ENCODE assay signal across 26 mouse cellular contexts in genomic region chr8:105209153-105210110, GRCm38 (mm10). TPM values are rescaled to one million over a fixed set of nuclear protein-coding genes. Genes with fewer than 3 reads are reported as not detected.
DNase-seq lines count a peak whose midpoint lies in the region; ATAC-seq and TF ChIP-seq lines count a peak whose summit lies in the region.
"Had no signal": no experiment of that assay in that cellular context is flagged by ENCODE, and none has a peak within 500 bp of the region (broad histone marks: within the 10 kb centered on the region; RNA-seq: fewer than 3 reads in every experiment).

No protein-coding gene starts in this region.

- peaks cover 29% of the 10 kb centered on the region for H3K36me3 ChIP-seq in heart, embryonic 12.5 days
- 0 out of 2 replicates have a peak, but pooled peaks cover 5% of the 10 kb centered on the region for H3K36me3 ChIP-seq in midbrain, embryonic 11.5 days (ENCODE audit: control insufficient read depth, insufficient read depth, low read length)
- H3K36me3 ChIP-seq in midbrain, postnatal 0 days (ENCODE audit: insufficient read depth, low read length), result no peaks in the 10 kb centered on the region
- no peaks in the 10 kb centered on the region for H3K36me3 ChIP-seq in liver, embryonic 13.5 days
- H3K36me3 ChIP-seq: stomach, embryonic 15.5 days had no signal

- DNase-seq in heart, postnatal 25 days (ENCODE audit: low spot score), result no peak
- DNase-seq in midbrain, embryonic 11.5 days (ENCODE audit: low spot score, missing footprints), result peak; percentile 72
- no peak for DNase-seq in midbrain, postnatal 0 days (ENCODE audit: low spot score)
- DNase-seq in liver, embryonic 13.5 days, result no peak
- DNase-seq in frontal cortex, postnatal 36 days (ENCODE audit: low spot score in 2 of 2), result no peak
- no peak for DNase-seq in right cerebral cortex, postnatal 36 days (ENCODE audit: low spot score in 2 of 2)
- DNase-seq in right cerebral cortex, postnatal 10 days (ENCODE audit: low spot score in 2 of 2), result no peak
- DNase-seq: adrenal gland, adult 8-10 months; cerebellum, adult 8-10 months; gastrocnemius, postnatal 36 days; kidney, adult 9 months; kidney, postnatal 14 days; layer of hippocampus, adult 9-11 months; lung, postnatal 4 days; right cerebral cortex, postnatal 25 days; thymus, postnatal 25 days had no signal

- H3K4me3 ChIP-seq in heart, embryonic 12.5 days, result no peak overlapping the region
- H3K4me3 ChIP-seq in midbrain, embryonic 11.5 days (ENCODE audit: low read depth, low read length), result no peak overlapping the region
- H3K4me3 ChIP-seq in midbrain, postnatal 0 days (ENCODE audit: low read depth, low read length), result no peak overlapping the region
- no peak overlapping the region for H3K4me3 ChIP-seq in liver, embryonic 13.5 days (replicated peaks)
- H3K4me3 ChIP-seq: limb, embryonic 13.5 days; midbrain, embryonic 10.5 days; neural tube, embryonic 15.5 days; stomach, embryonic 15.5 days had no signal

- H3K27me3 ChIP-seq in heart, embryonic 12.5 days (replicated peaks), result no peaks in the 10 kb centered on the region
- no peaks in the 10 kb centered on the region for H3K27me3 ChIP-seq in midbrain, embryonic 11.5 days (ENCODE audit: control insufficient read depth, insufficient read depth, low read length)
- H3K27me3 ChIP-seq in midbrain, postnatal 0 days (ENCODE audit: insufficient read depth, low read length), result no peaks in the 10 kb centered on the region
- no peaks in the 10 kb centered on the region for H3K27me3 ChIP-seq in liver, embryonic 13.5 days
- H3K27me3 ChIP-seq: limb, embryonic 13.5 days; neural tube, embryonic 15.5 days; Patski; stomach, embryonic 15.5 days had no signal

- intact Hi-C loops in heart, postnatal 25 days (cut with DNase I), result no loop called here

- H3K9me3 ChIP-seq in heart, embryonic 12.5 days (replicated peaks), result no peaks in the 10 kb centered on the region
- no peaks in the 10 kb centered on the region for H3K9me3 ChIP-seq in midbrain, embryonic 11.5 days (ENCODE audit: control insufficient read depth, low read length)
- H3K9me3 ChIP-seq in midbrain, postnatal 0 days (ENCODE audit: low read length), result no peaks in the 10 kb centered on the region
- H3K9me3 ChIP-seq in liver, embryonic 13.5 days (replicated peaks), result no peaks in the 10 kb centered on the region
- H3K9me3 ChIP-seq: limb, embryonic 13.5 days; midbrain, embryonic 10.5 days; neural tube, embryonic 15.5 days; stomach, embryonic 15.5 days had no signal

- no peak overlapping the region for H3K9ac ChIP-seq in heart, embryonic 12.5 days
- H3K9ac ChIP-seq in midbrain, embryonic 11.5 days (ENCODE audit: low read length), result no peak overlapping the region
- H3K9ac ChIP-seq in midbrain, postnatal 0 days (replicated peaks; ENCODE audit: low read length, poor library complexity, severe bottlenecking), result no peak overlapping the region
- H3K9ac ChIP-seq in liver, embryonic 13.5 days, result no peak overlapping the region
- H3K9ac ChIP-seq: limb, embryonic 13.5 days; neural tube, embryonic 15.5 days; stomach, embryonic 15.5 days had no signal

- H3K4me2 ChIP-seq in heart, embryonic 12.5 days, result no peak overlapping the region
- H3K4me2 ChIP-seq in midbrain, embryonic 11.5 days, result no peak overlapping the region
- H3K4me2 ChIP-seq in midbrain, postnatal 0 days (ENCODE audit: low read depth, low read length, poor library complexity, severe bottlenecking), result no peak overlapping the region
- H3K4me2 ChIP-seq in liver, embryonic 13.5 days, result no peak overlapping the region
- H3K4me2 ChIP-seq: limb, embryonic 13.5 days; neural tube, embryonic 15.5 days; stomach, embryonic 15.5 days had no signal

- peak overlapping the region; percentile 66 for H3K27ac ChIP-seq in heart, embryonic 12.5 days (ENCODE audit: poor library complexity, severe bottlenecking)
- H3K27ac ChIP-seq in midbrain, embryonic 11.5 days (ENCODE audit: low read depth, low read length), result no peak overlapping the region
- no peak overlapping the region for H3K27ac ChIP-seq in midbrain, postnatal 0 days (ENCODE audit: low read depth, low read length)
- H3K27ac ChIP-seq in liver, embryonic 13.5 days, result 0 out of 2 replicates have a peak overlapping the region, but pooled peaks have one; percentile 12
- H3K27ac ChIP-seq: hindbrain, postnatal 0 days; limb, embryonic 13.5 days; midbrain, embryonic 10.5 days; neural tube, embryonic 15.5 days; stomach, embryonic 15.5 days had no signal

- no peak for ATAC-seq in heart, embryonic 12.5 days (ENCODE audit: insufficient number of reproducible peaks, low FRiP score)
- no peak for ATAC-seq in midbrain, embryonic 11.5 days (ENCODE audit: low FRiP score)
- no peak for ATAC-seq in midbrain, postnatal 0 days (ENCODE audit: low FRiP score)
- peak; percentile 57; the same call in 1 of the 2 replicates for ATAC-seq in liver, embryonic 13.5 days (ENCODE audit: low read depth)
- ATAC-seq: CD4-positive, CD25-positive, alpha-beta regulatory T cell, adult 4 months; hindbrain, postnatal 0 days; intestine, embryonic 16.5 days; Patski had no signal

- H3K4me1 ChIP-seq in heart, embryonic 12.5 days (replicated peaks), result 0 out of 2 replicates have a peak, but pooled peaks cover 4% of the 10 kb centered on the region
- H3K4me1 ChIP-seq in midbrain, embryonic 11.5 days (ENCODE audit: control insufficient read depth, insufficient read depth, low read length), result no peaks in the 10 kb centered on the region
- H3K4me1 ChIP-seq in midbrain, postnatal 0 days (ENCODE audit: insufficient read depth, low read length), result no peaks in the 10 kb centered on the region
- H3K4me1 ChIP-seq in liver, embryonic 13.5 days (replicated peaks), result peaks cover 15% of the 10 kb centered on the region
- H3K4me1 ChIP-seq: limb, embryonic 13.5 days; midbrain, embryonic 10.5 days; stomach, embryonic 15.5 days had no signal

- 34% methylated on average over 1 of the region's 1 CpGs for WGBS in heart, embryonic 12.5 days
- WGBS in midbrain, embryonic 11.5 days, result 58% methylated on average over 1 of the region's 1 CpGs
- 23% methylated on average over 1 of the region's 1 CpGs for whole genome bisulfite sequencing in midbrain, postnatal 0 days
- 32% methylated on average over 1 of the region's 1 CpGs for WGBS in liver, embryonic 13.5 days (ENCODE audit: insufficient replicate concordance)

- TF ChIP-seq CTCF in midbrain, postnatal 0 days (IDR thresholded peaks at IDR 0.05), result no peak

RNA-seq across cellular contexts. Expression of gene D230025D16Rik, which starts 15.5 kb away (rescaled TPM):
- polyA plus RNA-seq in heart, embryonic 12.5 days (2016; fragmentation: Nextera tagmentation; extraction: Ambion mirVana), result 18.7 and 18.9 TPM in 2 replicates
- total RNA-seq in heart, postnatal 25 days (2021), result 10 to 100 TPM; 18.5 to 19.5 TPM
- polyA plus RNA-seq in midbrain, embryonic 11.5 days (2014; fragmentation: Nextera tagmentation; extraction: Ambion mirVana), result 32.3 and 32.9 TPM in 2 replicates
- 33.6 and 36.7 TPM in 2 replicates for total RNA-seq in midbrain, postnatal 0 days (2014; rRNA removed)
- polyA plus RNA-seq in midbrain, postnatal 0 days (2015; fragmentation: Nextera tagmentation; extraction: Ambion mirVana), result 24.6 and 28.3 TPM in 2 replicates
- 13.5 and 16.0 TPM in 2 replicates for polyA plus RNA-seq in liver, embryonic 13.5 days (2015; fragmentation: Nextera tagmentation; extraction: Ambion mirVana)

RNA-seq across cellular contexts. Expression of gene Cbfb, which starts 39.0 kb away (rescaled TPM):
- polyA plus RNA-seq in heart, embryonic 12.5 days (2016; fragmentation: Nextera tagmentation; extraction: Ambion mirVana), result 65.3 and 67.9 TPM in 2 replicates
- 10 to 100 TPM; 20.2 to 26.8 TPM for total RNA-seq in heart, postnatal 25 days (2021)
- 49.8 and 60.2 TPM in 2 replicates for polyA plus RNA-seq in midbrain, embryonic 11.5 days (2014; fragmentation: Nextera tagmentation; extraction: Ambion mirVana)
- 43.9 and 46.1 TPM in 2 replicates for total RNA-seq in midbrain, postnatal 0 days (2014; rRNA removed)
- 16.2 and 17.5 TPM in 2 replicates for polyA plus RNA-seq in midbrain, postnatal 0 days (2015; fragmentation: Nextera tagmentation; extraction: Ambion mirVana)
- polyA plus RNA-seq in liver, embryonic 13.5 days (2015; fragmentation: Nextera tagmentation; extraction: Ambion mirVana), result 8.9 and 11.5 TPM in 2 replicates

RNA-seq across cellular contexts. Expression of gene B3gnt9, which starts 45.5 kb away (rescaled TPM):
- 10.2 and 10.8 TPM in 2 replicates for polyA plus RNA-seq in heart, embryonic 12.5 days (2016; fragmentation: Nextera tagmentation; extraction: Ambion mirVana)
- total RNA-seq in heart, postnatal 25 days (2021), result 1 to 10 TPM; 4.1 to 4.9 TPM
- polyA plus RNA-seq in midbrain, embryonic 11.5 days (2014; fragmentation: Nextera tagmentation; extraction: Ambion mirVana), result 5.6 and 6.1 TPM in 2 replicates
- total RNA-seq in midbrain, postnatal 0 days (2014; rRNA removed), result 14.2 and 17.5 TPM in 2 replicates
- polyA plus RNA-seq in midbrain, postnatal 0 days (2015; fragmentation: Nextera tagmentation; extraction: Ambion mirVana), result 9.5 and 11.5 TPM in 2 replicates
- 2.3 and 3.2 TPM in 2 replicates for polyA plus RNA-seq in liver, embryonic 13.5 days (2015; fragmentation: Nextera tagmentation; extraction: Ambion mirVana)
- total RNA-seq: hematopoietic stem cell, adult 5-6 weeks had no signal

RNA-seq across cellular contexts. Expression of gene Tradd, which starts 55.0 kb away (rescaled TPM):
- polyA plus RNA-seq in heart, embryonic 12.5 days (2016; fragmentation: Nextera tagmentation; extraction: Ambion mirVana), result 16.0 and 16.6 TPM in 2 replicates
- 1 to 10 TPM; 4.4 to 6.9 TPM for total RNA-seq in heart, postnatal 25 days (2021)
- 11.3 and 15.0 TPM in 2 replicates for polyA plus RNA-seq in midbrain, embryonic 11.5 days (2014; fragmentation: Nextera tagmentation; extraction: Ambion mirVana)
- total RNA-seq in midbrain, postnatal 0 days (2014; rRNA removed), result 7.5 and 8.3 TPM in 2 replicates
- 7.4 and 8.0 TPM in 2 replicates for polyA plus RNA-seq in midbrain, postnatal 0 days (2015; fragmentation: Nextera tagmentation; extraction: Ambion mirVana)
- 16.2 and 16.7 TPM in 2 replicates for polyA plus RNA-seq in liver, embryonic 13.5 days (2015; fragmentation: Nextera tagmentation; extraction: Ambion mirVana)

RNA-seq across cellular contexts. Expression of gene Fbxl8, which starts 55.0 kb away (rescaled TPM):
- polyA plus RNA-seq in heart, embryonic 12.5 days (2016; fragmentation: Nextera tagmentation; extraction: Ambion mirVana), result 2.2 and 2.6 TPM in 2 replicates
- total RNA-seq in heart, postnatal 25 days (2021), result 1 to 10 TPM; 2.4 to 2.7 TPM
- polyA plus RNA-seq in midbrain, embryonic 11.5 days (2014; fragmentation: Nextera tagmentation; extraction: Ambion mirVana), result 0.84 and 1.5 TPM in 2 replicates
- total RNA-seq in midbrain, postnatal 0 days (2014; rRNA removed), result 0.52 and 0.77 TPM in 2 replicates
- 0.83 and 0.85 TPM in 2 replicates for polyA plus RNA-seq in midbrain, postnatal 0 days (2015; fragmentation: Nextera tagmentation; extraction: Ambion mirVana)
- polyA plus RNA-seq in liver, embryonic 13.5 days (2015; fragmentation: Nextera tagmentation; extraction: Ambion mirVana), result 0.98 and 1.1 TPM in 2 replicates

Comparison
In these comparisons a context has a peak if more than half of its experiments do, and no peak if none do; other contexts are left out.
1. H3K27ac ChIP-seq: peak in heart, embryonic 12.5 days (single experiment) and liver, embryonic 13.5 days (single experiment); none in midbrain, embryonic 11.5 days (single experiment) and midbrain, postnatal 0 days (single experiment).